Mouse (Mus musculus) layer of hippocampus, postnatal 25 days (tissue): ENCODE measurements at regions not wholly inside any gene's neighbourhood (a gene's known extent, or its start where the extent isn't known, plus 50 kb on each side); places are given as distances from the start of the nearest gene placed in this dataset.
"Not testable (repeated sequence)": the region's sequence is repeated elsewhere in the genome, so short reads cannot be mapped to it uniquely, and the experiment has no call there.

Experiments used
- DNase-seq, 2 experiments: peaks; one replicate each; pipeline ENCODE4 v3.0.0; 2022; ENCODE audit warnings: mixed read lengths in 2 of 2, low spot score in 1 of 2; ENCODE audit errors: extremely low spot score in 1 of 2

- no peak for DNase-seq
These were observed 199.4 kb downstream of the Faxc start for GRCm38 (mm10) chr4:22130511-22130910.

GRCm38 (mm10) chr4:22131751-22132736 is 200.9 kb downstream of the Faxc start:
- DNase-seq: peak; percentile 31 to 52

GRCm38 (mm10) chr4:22133547-22134495 is 202.7 kb downstream of the Faxc start:
- no peak for DNase-seq

GRCm38 (mm10) chr4:22140122-22140521 is 209.0 kb downstream of the Faxc start:
- no peak for DNase-seq

GRCm38 (mm10) chr4:22143546-22143945 is 212.4 kb downstream of the Faxc start:
- DNase-seq: no peak

- DNase-seq: not testable (repeated sequence)
These were observed 212.5 kb upstream of the Fbxl4 start for GRCm38 (mm10) chr4:22144834-22145233.

- DNase-seq: no peak
These were observed 210.5 kb upstream of the Fbxl4 start for GRCm38 (mm10) chr4:22146648-22147409.

- DNase-seq: no peak
These were observed 205.3 kb upstream of the Fbxl4 start for GRCm38 (mm10) chr4:22151899-22152493.

GRCm38 (mm10) chr4:22152971-22153544 is 204.3 kb upstream of the Fbxl4 start:
- no peak for DNase-seq

- DNase-seq: no peak
These were observed 203.7 kb upstream of the Fbxl4 start for GRCm38 (mm10) chr4:22153620-22154019.

GRCm38 (mm10) chr4:22186422-22186821 is 170.9 kb upstream of the Fbxl4 start:
- no peak for DNase-seq

GRCm38 (mm10) chr4:22188141-22189006 is 169.0 kb upstream of the Fbxl4 start:
- DNase-seq: peak; percentile 4 to 9

GRCm38 (mm10) chr4:22196501-22196900 is 160.8 kb upstream of the Fbxl4 start:
- DNase-seq: no peak

GRCm38 (mm10) chr4:22208531-22208930 is 148.8 kb upstream of the Fbxl4 start:
- DNase-seq: no peak

- no peak for DNase-seq
These were observed 119.7 kb upstream of the Fbxl4 start for GRCm38 (mm10) chr4:22237640-22238039.

GRCm38 (mm10) chr4:22250276-22250675 is 107.1 kb upstream of the Fbxl4 start:
- not testable (repeated sequence) for DNase-seq

- DNase-seq: no peak
These were observed 93.4 kb upstream of the Fbxl4 start for GRCm38 (mm10) chr4:22263903-22264302.

GRCm38 (mm10) chr4:22269064-22269463 is 88.3 kb upstream of the Fbxl4 start:
- no peak for DNase-seq

- DNase-seq: no peak
These were observed 83.2 kb upstream of the Fbxl4 start for GRCm38 (mm10) chr4:22274178-22274577.
